Mouse (Mus musculus): Measurements from ENCODE around the gene Armh4. TPM values are rescaled to one million over a fixed set of nuclear protein-coding genes. Genes with fewer than 3 reads are reported as not detected.

The Armh4 gene
- total and polyA plus RNA-seq, 3 experiments: not detected

DNA sequence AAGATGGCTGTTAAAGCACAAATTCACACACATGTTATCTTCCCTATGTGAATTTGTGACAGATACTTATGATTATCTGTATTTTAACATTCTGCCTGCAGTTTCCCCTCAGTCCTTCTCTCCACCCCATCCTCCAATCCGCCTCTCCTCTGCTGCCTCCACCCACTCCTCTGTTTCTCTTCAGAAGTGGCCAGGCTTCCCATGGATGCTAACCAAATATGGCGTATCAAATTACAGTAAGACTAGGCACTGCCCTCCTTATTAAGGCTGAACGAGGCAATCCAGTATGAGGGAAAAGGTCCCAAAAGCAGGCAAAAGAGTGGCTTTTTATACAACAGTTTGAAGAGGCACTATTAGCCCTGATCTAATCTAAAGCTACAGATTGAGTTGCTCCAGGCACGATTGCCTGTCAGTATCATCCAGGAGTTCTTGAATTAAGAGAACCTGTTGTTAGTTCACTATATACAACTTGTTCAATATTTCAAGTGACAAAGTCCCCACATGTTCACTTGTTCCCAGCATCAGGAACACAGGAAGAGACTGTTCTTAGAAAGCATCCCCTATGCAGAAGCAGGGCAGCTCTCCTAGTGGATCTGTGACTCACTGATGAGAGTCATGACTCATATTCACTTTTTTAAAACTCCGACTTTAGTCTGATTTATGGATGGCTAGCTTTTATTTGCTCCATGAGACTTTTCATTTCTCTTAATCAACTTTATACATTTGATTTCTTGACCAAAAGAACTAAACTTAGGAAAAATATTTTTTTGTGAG, 103.5 kb downstream of the Armh4 start:
- Histone ChIP-seq H3K36me3 (replicated peaks in 1 of 2; ENCODE audit: control insufficient read depth in 1 of 2, insufficient read depth in 1 of 2, low read length in 1 of 2) (no peaks in the 10 kb centered on the region), H3K4me2 (ENCODE audit: insufficient read depth, low read depth, poor library complexity, severe bottlenecking) (no peak overlapping the region), H3K9me3 (replicated peaks; ENCODE audit: low read length) (no peaks in the 10 kb centered on the region), H3K4me1 (ENCODE audit: control insufficient read depth in 1 of 2, insufficient read depth in 2 of 2) (no peaks in the 10 kb centered on the region), H3K27ac (ENCODE audit: insufficient read depth, low read depth) (no peak overlapping the region), H3K27me3 (replicated peaks) (no peaks in the 10 kb centered on the region), H3K79me2 (replicated peaks; ENCODE audit: control insufficient read depth, extremely low read depth, insufficient read depth, poor library complexity, severe bottlenecking) (no peaks in the 10 kb centered on the region), H3K4me3 (replicated peaks in 1 of 3; ENCODE audit: low read depth in 2 of 3, low read length in 2 of 3, poor library complexity in 1 of 3) (no peak overlapping the region), H3K9ac (ENCODE audit: insufficient read depth, low read depth) (no peak overlapping the region)
- no peak for DNase-seq (ENCODE audit: extremely low read depth)
- dilution Hi-C loops (cut with MboI; ENCODE audit: extremely low pct_ligation_motif_present, extremely low pct_unique_long_range_greater_than_20kb, low sequenced_read_pairs): no loop called here
- in situ Hi-C loops (cut with MboI; ENCODE audit: low pct_ligation_motif_present, low pct_unique_long_range_greater_than_20kb, low sequenced_read_pairs): no loop called here
- TF ChIP-seq E2F4 (IDR thresholded peaks at IDR 0.05; ENCODE audit: insufficient replicate concordance, low read depth, low read length) (no peak), TCF12 (IDR thresholded peaks at IDR 0.05; ENCODE audit: low read depth, low read length) (no peak), PAX5 (IDR thresholded peaks at IDR 0.05; ENCODE audit: low read length) (no peak), JUN (IDR thresholded peaks at IDR 0.05; ENCODE audit: insufficient read depth, low read depth, low read length) (no peak), JUND (conservative IDR thresholded peaks at IDR 0.05; ENCODE audit: low read depth, low read length) (no peak), SMC3 (IDR thresholded peaks at IDR 0.05; ENCODE audit: low read depth, low read length) (no peak), MXI1 (IDR thresholded peaks at IDR 0.05; ENCODE audit: low read depth, low read length) (no peak), BHLHE40 (IDR thresholded peaks at IDR 0.05; ENCODE audit: low read depth, low read length) (no peak), ELF1 (IDR thresholded peaks at IDR 0.05; ENCODE audit: low read depth, low read length) (no peak)

DNA sequence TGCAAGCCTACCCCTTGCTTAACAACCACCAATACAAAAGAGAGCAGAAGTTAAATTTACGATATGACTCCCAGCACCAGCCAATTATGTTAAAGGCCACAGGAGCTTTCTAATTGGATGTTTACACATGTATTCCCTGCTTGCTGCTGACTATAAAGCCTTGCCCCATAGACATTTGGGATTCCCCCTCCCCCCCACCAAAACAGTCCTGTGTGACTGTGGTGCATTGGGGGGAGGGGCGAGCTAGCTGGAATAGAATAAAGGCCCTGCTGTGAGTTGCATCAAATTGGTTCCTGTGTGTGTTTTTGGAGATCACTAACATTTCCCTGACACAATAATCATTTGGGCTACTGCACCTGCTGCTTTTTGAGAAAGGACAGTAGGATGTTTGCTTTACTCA, 106.6 kb downstream of the Armh4 start:
- H3K9ac ChIP-seq (ENCODE audit: insufficient read depth, low read depth): no peak overlapping the region
- no peak overlapping the region for H3K27ac ChIP-seq (ENCODE audit: insufficient read depth, low read depth)
- in situ Hi-C loops (cut with MboI; ENCODE audit: low pct_ligation_motif_present, low pct_unique_long_range_greater_than_20kb, low sequenced_read_pairs) (no loop called here), dilution Hi-C loops (cut with MboI; ENCODE audit: extremely low pct_ligation_motif_present, extremely low pct_unique_long_range_greater_than_20kb, low sequenced_read_pairs) (no loop called here)
- H3K9me3 ChIP-seq (replicated peaks; ENCODE audit: low read length): no peaks in the 10 kb centered on the region
- no peaks in the 10 kb centered on the region for H3K36me3 ChIP-seq (replicated peaks in 1 of 2; ENCODE audit: control insufficient read depth in 1 of 2, insufficient read depth in 1 of 2, low read length in 1 of 2)
- H3K4me2 ChIP-seq (ENCODE audit: insufficient read depth, low read depth, poor library complexity, severe bottlenecking): no peak overlapping the region
- H3K4me1 ChIP-seq (ENCODE audit: control insufficient read depth in 1 of 2, insufficient read depth in 2 of 2): no peaks in the 10 kb centered on the region
- no peak for DNase-seq (ENCODE audit: extremely low read depth)
- H3K4me3 ChIP-seq (replicated peaks in 1 of 3; ENCODE audit: low read depth in 2 of 3, low read length in 2 of 3, poor library complexity in 1 of 3): no peak overlapping the region
- no peaks in the 10 kb centered on the region for H3K27me3 ChIP-seq (replicated peaks)
- H3K79me2 ChIP-seq (replicated peaks; ENCODE audit: control insufficient read depth, extremely low read depth, insufficient read depth, poor library complexity, severe bottlenecking): no peaks in the 10 kb centered on the region
- TF ChIP-seq EP300 (IDR thresholded peaks at IDR 0.05; ENCODE audit: low read length) (no peak), SIN3A (IDR thresholded peaks at IDR 0.05; ENCODE audit: low read length) (no peak), RCOR1 (conservative IDR thresholded peaks at IDR 0.05; ENCODE audit: low read depth, low read length) (no peak), TCF12 (IDR thresholded peaks at IDR 0.05; ENCODE audit: low read depth, low read length) (no peak), GABPA (IDR thresholded peaks at IDR 0.05; ENCODE audit: insufficient replicate concordance, low read depth, low read length) (no peak), SMC3 (IDR thresholded peaks at IDR 0.05; ENCODE audit: low read depth, low read length) (no peak), ELF1 (IDR thresholded peaks at IDR 0.05; ENCODE audit: low read depth, low read length) (no peak), MEF2A (IDR thresholded peaks at IDR 0.05; ENCODE audit: borderline replicate concordance, low read depth, low read length) (no peak), MYC (IDR thresholded peaks at IDR 0.05; ENCODE audit: low read depth, low read length) (no peak), IRF4 (IDR thresholded peaks at IDR 0.05; ENCODE audit: low read depth, low read length) (no peak)

Data from CH12.LX (cell line).